Comparison of ENCODE assay signal across 7 mouse cellular contexts in the genomic region with DNA sequence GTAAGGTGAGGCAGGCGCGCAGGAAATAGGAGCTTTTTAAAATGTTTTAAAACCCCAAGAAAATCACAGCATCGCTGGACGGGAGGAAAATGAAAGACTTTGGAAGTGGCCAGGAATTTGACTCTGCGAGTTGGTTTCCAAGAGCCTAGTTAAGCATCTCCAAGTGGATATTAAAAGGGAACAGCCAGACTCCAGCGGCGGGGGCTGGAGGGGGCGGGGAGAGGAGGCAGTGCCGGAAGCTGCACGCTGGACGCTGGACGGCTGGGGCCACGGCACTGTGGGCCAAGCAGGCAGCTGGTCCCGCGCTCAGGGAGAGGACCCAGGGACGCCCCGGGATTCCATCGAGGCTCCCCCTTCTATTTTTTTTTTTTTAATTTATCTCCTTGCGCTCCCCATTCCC. TPM values are rescaled to one million over a fixed set of nuclear protein-coding genes. Genes with fewer than 3 reads are reported as not detected.
DNase-seq lines count a peak whose midpoint lies in the region; ATAC-seq and TF ChIP-seq lines count a peak whose summit lies in the region.

No protein-coding gene starts in this region.

- H3K27me3 ChIP-seq in forebrain, embryonic 11.5 days (ENCODE audit: control insufficient read depth, insufficient read depth, low read length) = no peaks in the 10 kb centered on the region
- H3K27me3 ChIP-seq in heart, postnatal 0 days (ENCODE audit: control insufficient read depth, insufficient read depth, low read length) = no peaks in the 10 kb centered on the region

- H3K9me3 ChIP-seq in forebrain, embryonic 11.5 days (ENCODE audit: control insufficient read depth, low read length) = no peaks in the 10 kb centered on the region
- no peaks in the 10 kb centered on the region for H3K9me3 ChIP-seq in heart, postnatal 0 days (replicated peaks; ENCODE audit: control insufficient read depth, low read length)

- no peak overlapping the region for H3K4me3 ChIP-seq in forebrain, embryonic 11.5 days (ENCODE audit: low read depth, low read length)
- peak overlapping the region; percentile 32 for H3K4me3 ChIP-seq in heart, postnatal 0 days (ENCODE audit: low read depth, low read length)

- H3K36me3 ChIP-seq in forebrain, embryonic 11.5 days (ENCODE audit: control insufficient read depth, insufficient read depth, low read length) = no peaks in the 10 kb centered on the region
- no peaks in the 10 kb centered on the region for H3K36me3 ChIP-seq in heart, postnatal 0 days (replicated peaks; ENCODE audit: control insufficient read depth, insufficient read depth, low read length)

- H3K4me2 ChIP-seq in forebrain, embryonic 11.5 days (ENCODE audit: low read depth, low read length, severe bottlenecking) = peak overlapping the region; percentile 35; the same call in 1 of the 2 replicates
- peak overlapping the region; percentile 52 for H3K4me2 ChIP-seq in heart, postnatal 0 days (ENCODE audit: low read depth, low read length)

- H3K4me1 ChIP-seq in forebrain, embryonic 11.5 days (replicated peaks; ENCODE audit: control insufficient read depth, insufficient read depth, low read length) = peaks cover 9% of the 10 kb centered on the region
- peaks cover 17% of the 10 kb centered on the region for H3K4me1 ChIP-seq in heart, postnatal 0 days (ENCODE audit: control insufficient read depth, insufficient read depth)

- no peak for TF ChIP-seq CTCF in heart, postnatal 0 days (IDR thresholded peaks at IDR 0.05; ENCODE audit: low read depth)

- no peak for ATAC-seq in forebrain, embryonic 11.5 days (replicated peaks; ENCODE audit: low FRiP score)
- peak; percentile 51; the same call in 1 of the 2 replicates for ATAC-seq in heart, postnatal 0 days (ENCODE audit: insufficient read depth, low read depth)
- no peak for ATAC-seq in megakaryocyte-erythroid progenitor cell, adult 5-6 weeks (replicated peaks; ENCODE audit: low FRiP score, low TSS enrichment, poor library complexity, severe bottlenecking)

- H3K27ac ChIP-seq in forebrain, embryonic 11.5 days (ENCODE audit: low read depth, low read length) = no peak overlapping the region
- no peak overlapping the region for H3K27ac ChIP-seq in heart, postnatal 0 days (ENCODE audit: low read depth)

- 30% methylated on average over 19 of the region's 19 CpGs for WGBS in forebrain, embryonic 11.5 days
- 16% methylated on average over 19 of the region's 19 CpGs for WGBS in heart, postnatal 0 days

- DNase-seq in adrenal gland, postnatal 25 days = peak; percentile 83
- peak; percentile 60 for DNase-seq in forebrain, embryonic 11.5 days (ENCODE audit: low spot score)
- DNase-seq in heart, postnatal 0 days (ENCODE audit: low spot score) = no peak
- DNase-seq in kidney, postnatal 10 days = peak; percentile 92
- DNase-seq in lung, postnatal 14 days = peak; percentile 71
- peak; percentile 51 for DNase-seq in urinary bladder, postnatal 25 days (ENCODE audit: low spot score)

- no peak for TF ChIP-seq EP300 in heart, postnatal 0 days (IDR thresholded peaks at IDR 0.05; ENCODE audit: low read depth)

- 0 out of 2 replicates have a peak overlapping the region, but pooled peaks have one; percentile 10 for H3K9ac ChIP-seq in forebrain, embryonic 11.5 days (ENCODE audit: low read length)
- no peak overlapping the region; the same call in 1 of the 2 replicates for H3K9ac ChIP-seq in heart, postnatal 0 days (replicated peaks; ENCODE audit: low read depth, low read length)

RNA-seq across cellular contexts. Expression of gene Sept9, which starts 32.6 kb away (rescaled TPM):
- 122 and 148 TPM in 2 replicates for total RNA-seq in adrenal gland, postnatal 25 days (2021)
- 172 and 182 TPM in 2 replicates for polyA plus RNA-seq in forebrain, embryonic 11.5 days (2014; fragmentation: Nextera tagmentation; extraction: Ambion mirVana)
- total RNA-seq in heart, postnatal 0 days (2014; rRNA removed; ENCODE audit: low replicate concordance) = 57.8 and 64.2 TPM in 2 replicates
- 30.5 and 31.6 TPM in 2 replicates for polyA plus RNA-seq in heart, postnatal 0 days (2015; fragmentation: Nextera tagmentation; extraction: Ambion mirVana)
- total RNA-seq in megakaryocyte-erythroid progenitor cell, adult 5-6 weeks (2014; fragmentation: Nextera tagmentation) = 41.8 and 46.9 TPM in 2 replicates
- total RNA-seq in megakaryocyte-erythroid progenitor cell, adult 5-6 weeks (2017) = 60.5 and 68.2 TPM in 2 replicates
